Mouse (Mus musculus) small intestine, adult 2 months (tissue): ENCODE measurements around the gene Gsap. TPM values are rescaled to one million over a fixed set of nuclear protein-coding genes. Genes with fewer than 3 reads are reported as not detected.
"Not testable (repeated sequence)": the region's sequence is repeated elsewhere in the genome, so short reads cannot be mapped to it uniquely, and the experiment has no call there.

Source experiments
- H3K27ac ChIP-seq: fragments of 200-500 bp; 2 replicates; pipeline ENCODE4 v1.5.1; 2012; ENCODE audit warnings: low read depth, low read length, control low read depth, inconsistent platforms; ENCODE audit not compliant: insufficient read depth
- H3K27me3 ChIP-seq: fragments of 200-500 bp; 2 replicates; pipeline ENCODE4 v1.6.1; 2012; ENCODE audit warnings: mild to moderate bottlenecking, moderate library complexity, low read length, inconsistent platforms; ENCODE audit not compliant: control insufficient read depth, insufficient read depth
- H3K36me3 ChIP-seq: fragments of 200-500 bp; 2 replicates; pipeline ENCODE4 v1.6.1; 2012; ENCODE audit warnings: mild to moderate bottlenecking, low read length, control low read depth, inconsistent platforms; ENCODE audit not compliant: control insufficient read depth, insufficient read depth
- H3K4me1 ChIP-seq: fragments of 200-500 bp; 2 replicates; pipeline ENCODE4 v1.6.1; 2012; ENCODE audit warnings: low read length, inconsistent platforms, mixed read lengths; ENCODE audit not compliant: control insufficient read depth, insufficient read depth, insufficient read length
- H3K4me3 ChIP-seq: fragments of 200-500 bp; 2 replicates; pipeline ENCODE4 v1.5.1; 2012; ENCODE audit warnings: low read depth, mild to moderate bottlenecking, control low read depth, inconsistent platforms, low read length, moderate library complexity
- CTCF ChIP-seq: fragments of 200-500 bp; IDR thresholded peaks from 2 replicates; pipeline ENCODE4 v1.5.1; 2012; ENCODE audit warnings: low read depth, mild to moderate bottlenecking, control low read depth, inconsistent platforms, low read length, moderate library complexity, mixed read lengths; ENCODE audit not compliant: insufficient replicate concordance, insufficient read length; ENCODE audit errors: extremely low read depth
- POLR2A ChIP-seq: fragments of 200-500 bp; IDR thresholded peaks from 2 replicates; pipeline ENCODE4 v1.6.1; 2012; ENCODE audit warnings: low read depth, mild to moderate bottlenecking, control low read depth, inconsistent platforms, low read length, moderate library complexity
- WGBS: fragments of 180-500 bp; shearing (Covaris S2); methylation state at CpG from one replicate; pipeline ENCODE4 v1.1.7; 2018; 5-methylcytosine and 5-hydroxymethylcytosine counted together
- polyA plus RNA-seq: library from polyadenylated mRNA; depleted of rRNA; stranded (reverse); fragments of >200 nt; gene quantifications from 2 replicates; pipeline ENCODE4 v1.2.3, GENCODE M21; 2012; rRNA removed

Gene Gsap
- 0.47 and 0.68 TPM in 2 replicates for polyA plus RNA-seq

DNA sequence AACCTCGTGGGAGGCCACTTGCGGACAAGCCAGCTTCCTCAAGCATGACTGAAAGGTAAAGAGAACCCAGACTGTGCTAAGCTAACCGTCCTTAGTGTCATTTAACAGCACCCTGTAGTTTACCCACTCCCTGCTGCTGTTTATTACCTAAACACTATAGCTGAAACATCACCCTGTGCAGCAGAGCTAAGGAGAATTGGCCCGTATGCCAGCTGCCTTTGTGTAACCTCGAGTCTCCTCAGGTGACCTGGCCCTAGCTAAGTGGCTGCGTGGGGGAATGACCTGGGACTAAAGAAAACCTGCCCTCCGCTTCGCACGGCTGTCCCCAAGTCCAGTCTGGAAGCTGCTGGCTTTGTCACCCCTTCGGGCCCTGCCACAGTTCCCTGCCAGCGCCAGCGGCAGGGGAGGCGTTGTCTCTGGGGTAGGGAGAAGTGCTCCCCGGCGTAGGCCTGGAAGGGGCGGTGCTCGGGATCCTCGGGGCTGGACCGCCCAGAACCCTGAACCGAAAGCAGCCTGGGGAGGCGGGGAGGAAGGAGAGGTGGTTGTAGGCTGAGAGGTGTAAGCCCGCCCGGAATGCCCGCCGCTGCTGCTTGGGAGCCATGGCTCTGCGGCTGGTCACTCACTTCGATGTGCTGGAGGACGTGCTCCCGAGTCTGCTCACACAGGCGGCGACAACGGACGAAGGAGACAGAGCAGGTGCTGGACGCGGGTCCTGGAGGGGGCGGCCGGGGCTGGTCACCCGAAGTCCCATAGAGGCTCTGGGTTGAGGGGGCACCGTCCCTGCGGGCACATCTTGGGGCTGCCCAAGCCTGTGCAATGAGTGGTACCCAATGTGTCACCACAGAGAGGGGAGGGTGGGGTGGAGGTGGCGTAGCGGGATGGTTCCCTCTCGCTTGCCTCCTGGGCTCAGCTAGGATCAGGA is at the start of gene Gsap:
Gene Gsap, plus strand, starts transcription at position 492 of the 922 bp plus-strand sequence.
- H3K4me3 ChIP-seq = peak within 1 kb of the TSS; percentile 69
- no peak; the same call in 1 of the 2 replicates for TF ChIP-seq POLR2A
- no peak for TF ChIP-seq CTCF
- H3K27ac ChIP-seq = peak within 1 kb of the TSS; percentile 7; the same call in 1 of the 2 replicates
- no peaks in the 10 kb centered on the region for H3K27me3 ChIP-seq
- H3K4me1 ChIP-seq = peaks cover 4% of the 10 kb centered on the region; the same call in 1 of the 2 replicates
- no peaks in the 10 kb centered on the region for H3K36me3 ChIP-seq
- WGBS = 4% methylated on average over 43 of the region's 43 CpGs

DNA sequence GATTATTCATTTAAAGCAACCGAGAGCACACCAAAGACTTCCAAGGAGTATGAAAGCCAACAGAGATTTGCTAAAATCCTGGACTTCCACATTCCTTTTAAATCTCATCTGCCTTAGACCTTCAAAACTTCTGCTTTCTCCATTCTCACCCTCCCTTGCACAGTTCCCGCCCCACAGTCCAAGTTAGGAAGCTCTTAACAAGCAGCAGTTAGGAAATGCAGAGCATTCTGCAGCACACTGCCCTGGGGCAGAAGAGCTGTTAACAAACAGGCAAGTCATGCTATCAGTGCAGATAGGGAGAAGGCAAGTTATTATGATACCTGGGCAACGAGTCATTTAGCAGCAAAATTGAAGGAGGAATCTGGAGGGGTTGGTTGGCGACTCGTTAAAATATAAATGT is 49.5 kb upstream of the Gsap start:
- Histone ChIP-seq H3K4me3 (no peak overlapping the region), H3K4me1 (no peaks in the 10 kb centered on the region), H3K27ac (no peak overlapping the region), H3K36me3 (no peaks in the 10 kb centered on the region), H3K27me3 (no peaks in the 10 kb centered on the region)
- TF ChIP-seq POLR2A = no peak
- TF ChIP-seq CTCF = no peak
- 71% methylated on average over 5 of the region's 5 CpGs for WGBS

DNA sequence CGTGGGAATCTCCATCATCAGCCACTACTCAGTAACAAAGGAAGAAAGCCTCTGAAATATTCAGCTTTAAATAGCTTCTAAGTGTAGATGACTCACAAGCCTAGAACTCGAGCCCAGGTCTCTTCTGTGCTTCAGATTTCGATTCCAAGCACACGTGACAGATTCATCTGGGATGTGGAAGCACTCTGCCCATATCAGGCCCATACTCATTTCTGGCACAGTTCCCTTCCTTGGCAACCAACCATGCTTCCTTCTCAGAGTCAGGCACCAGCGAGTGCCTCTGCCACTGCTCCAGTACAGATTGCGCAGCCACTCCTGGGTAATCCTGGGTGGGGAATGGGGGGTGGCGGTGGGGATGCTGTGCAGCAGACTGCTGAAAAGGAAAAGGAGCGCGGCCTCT is 46.5 kb upstream of the Gsap start:
- Histone ChIP-seq H3K4me3 (no peak overlapping the region), H3K27ac (no peak overlapping the region), H3K36me3 (no peaks in the 10 kb centered on the region), H3K27me3 (no peaks in the 10 kb centered on the region), H3K4me1 (no peaks in the 10 kb centered on the region)
- no peak for TF ChIP-seq CTCF
- no peak for TF ChIP-seq POLR2A
- WGBS = 45% methylated on average over 9 of the region's 9 CpGs

DNA sequence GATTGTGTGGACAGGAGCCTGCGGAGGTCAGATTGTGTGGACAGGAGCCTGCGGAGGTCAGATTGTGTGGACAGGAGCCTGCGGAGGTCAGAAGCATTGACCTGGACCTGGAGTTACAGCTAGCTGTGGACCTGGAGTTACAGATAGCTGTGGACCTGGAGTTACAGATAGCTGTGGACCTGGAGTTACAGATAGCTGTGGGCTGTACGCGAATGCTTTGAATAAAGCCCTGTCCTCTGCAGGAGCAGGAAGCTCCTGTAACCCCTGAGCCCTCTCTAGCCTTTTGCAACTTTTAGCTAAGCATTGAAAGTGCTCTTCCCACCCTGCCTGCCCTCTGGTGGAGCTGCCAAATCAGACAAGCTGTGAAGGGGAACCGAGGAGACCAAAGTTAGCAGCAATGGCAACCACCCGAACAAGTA is 44.9 kb upstream of the Gsap start:
- not testable (repeated sequence) for H3K27ac ChIP-seq, H3K36me3 ChIP-seq, H3K4me3 ChIP-seq, H3K27me3 ChIP-seq, H3K4me1 ChIP-seq
- peak; percentile 15; the same call in 1 of the 2 replicates for TF ChIP-seq CTCF
- WGBS = 66% methylated on average over 7 of the region's 7 CpGs

DNA sequence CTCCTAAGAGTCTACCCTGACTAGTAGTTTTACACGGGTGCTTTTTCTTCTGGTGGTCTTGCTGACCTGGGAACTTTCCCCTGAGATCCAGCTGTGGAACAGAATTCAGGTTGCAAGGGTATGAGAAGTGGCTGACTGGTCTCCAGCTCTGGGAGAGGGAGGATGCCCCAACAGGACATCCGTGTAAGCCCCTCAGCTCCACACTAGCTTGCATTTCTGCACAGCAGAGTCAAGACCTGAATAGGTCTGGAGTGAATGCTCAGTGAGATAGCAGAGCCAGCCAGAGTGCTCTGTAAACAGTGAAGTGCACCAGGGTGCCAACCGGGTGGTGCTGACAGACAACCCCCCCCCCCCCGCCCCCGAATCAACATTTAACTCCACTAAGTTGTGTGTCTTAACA is 44.4 kb upstream of the Gsap start:
- WGBS = 27% methylated on average over 5 of the region's 5 CpGs
- Histone ChIP-seq H3K36me3 (no peaks in the 10 kb centered on the region), H3K4me1 (no peaks in the 10 kb centered on the region), H3K4me3 (no peak overlapping the region), H3K27me3 (no peaks in the 10 kb centered on the region), H3K27ac (no peak overlapping the region)
- no peak for TF ChIP-seq POLR2A
- no peak for TF ChIP-seq CTCF

DNA sequence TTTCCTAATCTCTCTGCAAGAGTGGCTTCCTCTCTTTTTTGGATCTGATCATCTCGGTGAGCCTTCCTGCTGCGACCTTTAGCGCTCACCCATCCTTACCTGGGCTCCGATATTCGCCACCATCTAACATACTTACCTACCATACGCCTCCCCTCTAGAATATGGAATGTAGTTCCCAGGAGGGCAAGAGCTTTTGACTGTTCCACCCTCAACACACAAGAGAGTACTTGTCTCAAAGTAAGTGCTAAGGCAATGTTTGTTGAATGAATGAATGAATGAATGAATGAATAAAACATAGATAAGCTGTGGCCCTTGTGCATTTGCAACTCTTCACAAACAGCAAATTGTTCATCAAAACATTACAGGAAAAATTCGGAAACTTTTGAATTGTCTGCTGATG is 43.0 kb upstream of the Gsap start:
- Histone ChIP-seq H3K4me1 (no peaks in the 10 kb centered on the region), H3K27me3 (no peaks in the 10 kb centered on the region), H3K36me3 (no peaks in the 10 kb centered on the region), H3K27ac (no peak overlapping the region), H3K4me3 (no peak overlapping the region)
- WGBS = 89% methylated on average over 7 of the region's 7 CpGs
- no peak for TF ChIP-seq CTCF
- TF ChIP-seq POLR2A = no peak

DNA sequence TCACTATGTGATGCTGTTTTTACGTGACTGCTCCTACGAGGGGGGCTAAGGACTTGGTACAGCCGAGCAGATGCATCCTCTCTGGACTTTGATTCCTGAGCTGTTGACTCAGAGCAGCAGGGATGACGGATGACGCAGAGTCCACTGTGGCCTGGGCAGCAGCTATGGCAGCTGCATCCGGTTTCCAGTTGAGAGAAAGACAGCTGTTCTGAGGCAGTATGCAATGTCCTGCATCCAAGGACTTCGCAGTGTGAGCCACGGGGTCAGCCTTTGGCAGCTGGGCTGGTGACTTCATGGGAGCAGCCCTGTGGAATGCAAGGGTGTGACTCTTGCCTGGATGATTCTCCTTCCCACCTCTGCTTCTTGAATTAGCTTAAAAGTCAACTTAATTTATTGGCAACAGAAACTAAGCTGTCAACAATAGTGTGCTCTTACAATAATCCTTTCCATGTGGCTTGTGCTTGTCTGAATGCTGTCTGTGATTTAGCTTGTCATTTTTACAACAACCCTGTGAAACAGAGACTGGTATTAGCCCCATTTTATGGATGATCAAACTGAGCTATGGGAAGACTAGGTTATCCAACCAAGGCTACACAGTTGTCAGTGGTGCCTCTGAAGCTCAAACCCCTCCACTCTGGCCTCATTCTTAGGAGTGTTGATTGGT is 41.4 kb upstream of the Gsap start:
- 11% methylated on average over 8 of the region's 8 CpGs for WGBS
- Histone ChIP-seq H3K27ac (no peak overlapping the region), H3K36me3 (no peaks in the 10 kb centered on the region), H3K4me1 (no peaks in the 10 kb centered on the region), H3K27me3 (no peaks in the 10 kb centered on the region), H3K4me3 (no peak overlapping the region)
- no peak for TF ChIP-seq CTCF
- no peak for TF ChIP-seq POLR2A
